Mouse (Mus musculus) ES-E14 (cell line): Measurements from ENCODE around the gene C8a. TPM values are rescaled to one million over a fixed set of nuclear protein-coding genes. Genes with fewer than 3 reads are reported as not detected.

Source experiments
- DNase-seq: peaks from one replicate; pipeline ENCODE4 v3.0.0-alpha.2; 2013; ENCODE audit warnings: low read depth, low spot score
- H3K27ac ChIP-seq: 2 replicates; pipeline ENCODE4 v1.5.1; 2012; ENCODE audit warnings: low read depth, mild to moderate bottlenecking, low read length, moderate library complexity, mixed read lengths; ENCODE audit not compliant: poor library complexity, insufficient read depth, severe bottlenecking
- H3K36me3 ChIP-seq: 2 replicates; pipeline ENCODE4 v1.6.1; 2012; ENCODE audit warnings: mild to moderate bottlenecking, low read length, moderate library complexity, mixed read lengths; ENCODE audit not compliant: control insufficient read depth, poor library complexity, insufficient read depth, severe bottlenecking
- H3K4me1 ChIP-seq, 2 experiments: fragments of 150-350 bp in 1 of 2; sonication (generic) in 1 of 2; 2 replicates each; pipeline ENCODE4 v1.6.1; 2012; ENCODE audit warnings: low read length in 2 of 2, mild to moderate bottlenecking in 1 of 2, mixed read lengths in 1 of 2; ENCODE audit not compliant: control insufficient read depth in 2 of 2, insufficient read depth in 2 of 2, poor library complexity in 1 of 2
- H3K4me3 ChIP-seq, 2 experiments: fragments of 150-350 bp in 1 of 2; sonication (generic) in 1 of 2; 2 replicates each; pipeline ENCODE4 v1.5.1; 2012; ENCODE audit warnings: low read length in 2 of 2, low read depth in 1 of 2, mild to moderate bottlenecking in 1 of 2, mixed read lengths in 1 of 2; ENCODE audit not compliant: insufficient read depth in 1 of 2, poor library complexity in 1 of 2, severe bottlenecking in 1 of 2
- H3K9ac ChIP-seq: 2 replicates; pipeline ENCODE4 v1.6.1; 2012; ENCODE audit warnings: low read depth, mild to moderate bottlenecking, low read length, mixed read lengths; ENCODE audit not compliant: poor library complexity, insufficient read depth, severe bottlenecking
- H3K9me3 ChIP-seq: fragments of 150-350 bp; sonication (generic); 2 replicates; pipeline ENCODE4 v1.6.1; 2012; ENCODE audit warnings: low read depth, mild to moderate bottlenecking, low read length; ENCODE audit not compliant: control insufficient read depth, insufficient read depth
- CHD2 ChIP-seq: IDR thresholded peaks from 2 replicates; pipeline ENCODE4 v1.6.1; 2014; ENCODE audit warnings: mild to moderate bottlenecking, low read depth, low read length, inconsistent platforms
- HCFC1 ChIP-seq: IDR thresholded peaks from 2 replicates; pipeline ENCODE4 v1.6.1; 2012; ENCODE audit warnings: low read length, inconsistent platforms, borderline replicate concordance; ENCODE audit not compliant: insufficient read depth
- MAFK ChIP-seq: IDR thresholded peaks from 2 replicates; pipeline ENCODE4 v1.6.1; 2014; ENCODE audit warnings: mild to moderate bottlenecking, low read depth, low read length, inconsistent platforms; ENCODE audit not compliant: insufficient read depth
- ZC3H11A ChIP-seq: IDR thresholded peaks from 2 replicates; pipeline ENCODE4 v1.6.1; 2012; ENCODE audit warnings: low read depth, mild to moderate bottlenecking, inconsistent platforms, low read length, borderline replicate concordance
- ZNF384 ChIP-seq: IDR thresholded peaks from 2 replicates; pipeline ENCODE4 v1.6.1; 2012; ENCODE audit warnings: low read depth, low read length, inconsistent platforms
- in situ Hi-C, 2 experiments: fragments of 600-800 bp; cut with MboI; formaldehyde crosslinking; loops; one replicate each; pipeline ENCODE4 v1.15.1; 2025; ENCODE audit warnings: low sequenced_read_pairs in 2 of 2, inconsistent platforms in 1 of 2; ENCODE audit not compliant: unreplicated experiment in 2 of 2
- total RNA-seq: library from RNA; depleted of rRNA; stranded (reverse); fragments of 300-350 nt; gene quantifications from 2 replicates; pipeline ENCODE4 v1.2.3, GENCODE M21; 2012; rRNA removed

C8a gene
- total RNA-seq: 0.22 and 0.26 TPM in 2 replicates

GRCm38 (mm10) chr4:104876323-104876722 lies at the start of gene C8a:
TSS of gene C8a (minus strand) at chr4:104876398.
- Histone ChIP-seq H3K4me1 (no peaks in the 10 kb centered on the region), H3K36me3 (no peaks in the 10 kb centered on the region), H3K9ac (no peak within 1 kb of the TSS), H3K27ac (no peak within 1 kb of the TSS), H3K4me3 (no peak within 1 kb of the TSS), H3K9me3 (no peaks in the 10 kb centered on the region)
- TF ChIP-seq CHD2 (no peak), ZC3H11A (no peak), ZNF384 (no peak), HCFC1 (no peak), MAFK (no peak)
- in situ Hi-C loops: loop anchor here in 1 of 2 experiments (25.0 kb wide), 1 partner anchor 214 kb away; no protein-coding TSS in a partner anchor
- no peak for DNase-seq

- Histone ChIP-seq H3K9ac (no peak overlapping the region), H3K36me3 (no peaks in the 10 kb centered on the region), H3K9me3 (no peaks in the 10 kb centered on the region), H3K27ac (no peak overlapping the region), H3K4me1 (no peaks in the 10 kb centered on the region), H3K4me3 (no peak overlapping the region)
- in situ Hi-C loops: no loop called here
- no peak for DNase-seq
- TF ChIP-seq ZNF384: no peak
- TF ChIP-seq CHD2: no peak
- no peak for TF ChIP-seq HCFC1
- TF ChIP-seq ZC3H11A: no peak
- TF ChIP-seq MAFK: no peak
Measured at GRCm38 (mm10) chr4:104925383-104925782, 49.2 kb upstream of the C8a start.

- H3K36me3 ChIP-seq: no peaks in the 10 kb centered on the region
- H3K4me3 ChIP-seq: no peak overlapping the region
- H3K4me1 ChIP-seq: no peaks in the 10 kb centered on the region
- no peak overlapping the region for H3K9ac ChIP-seq
- DNase-seq: no peak
- no peak overlapping the region for H3K27ac ChIP-seq
- in situ Hi-C loops: no loop called here
- TF ChIP-seq CHD2 (no peak), ZC3H11A (no peak), HCFC1 (no peak), MAFK (no peak), ZNF384 (no peak)
- no peaks in the 10 kb centered on the region for H3K9me3 ChIP-seq
Measured at GRCm38 (mm10) chr4:104918017-104918416, 41.8 kb upstream of the C8a start.

- no peak overlapping the region for H3K9ac ChIP-seq
- no peak for DNase-seq
- no peak overlapping the region for H3K4me3 ChIP-seq
- H3K36me3 ChIP-seq: no peaks in the 10 kb centered on the region
- no peaks in the 10 kb centered on the region; a peak in 1 of 4 replicates for H3K4me1 ChIP-seq
- no peak overlapping the region for H3K27ac ChIP-seq
- in situ Hi-C loops: no loop called here
- no peak for TF ChIP-seq CHD2
- TF ChIP-seq HCFC1: no peak
- no peak for TF ChIP-seq ZNF384
- no peak for TF ChIP-seq MAFK
- TF ChIP-seq ZC3H11A: no peak
- no peaks in the 10 kb centered on the region for H3K9me3 ChIP-seq
Measured at GRCm38 (mm10) chr4:104914711-104915247, 38.6 kb upstream of the C8a start.
